Mouse (Mus musculus): ENCODE data around the gene Dgcr8.

DNA sequence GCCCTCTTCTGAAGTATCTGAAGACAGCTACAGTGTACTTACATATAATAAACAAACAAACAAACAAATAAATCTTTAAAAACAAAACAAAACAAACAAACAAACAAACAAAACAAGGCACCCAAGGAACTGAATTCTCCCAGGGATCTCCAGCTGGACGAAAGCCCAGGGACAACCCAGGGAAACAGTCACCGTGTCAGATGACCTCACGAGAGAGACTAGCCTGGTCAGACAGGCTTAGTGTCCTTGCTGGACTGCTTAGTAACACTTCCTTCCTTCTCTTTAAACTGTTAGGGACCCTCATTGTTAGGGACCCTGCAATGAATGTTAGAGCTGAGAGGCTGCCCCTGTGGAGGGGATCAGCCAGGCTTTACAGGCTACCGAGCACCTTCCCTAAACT is 48.2 kb upstream of the Dgcr8 start:
- no peak for TF ChIP-seq CTCF (IDR thresholded peaks at IDR 0.05; ENCODE audit: borderline replicate concordance, control insufficient read depth, extremely low read depth, insufficient read depth, low read length, poor library complexity)
- no peak for TF ChIP-seq POLR2A (IDR thresholded peaks at IDR 0.05; ENCODE audit: control insufficient read depth, extremely low read depth, insufficient read depth, low read length, poor library complexity)
